Mouse (Mus musculus): ENCODE results near the gene St7.

DNA sequence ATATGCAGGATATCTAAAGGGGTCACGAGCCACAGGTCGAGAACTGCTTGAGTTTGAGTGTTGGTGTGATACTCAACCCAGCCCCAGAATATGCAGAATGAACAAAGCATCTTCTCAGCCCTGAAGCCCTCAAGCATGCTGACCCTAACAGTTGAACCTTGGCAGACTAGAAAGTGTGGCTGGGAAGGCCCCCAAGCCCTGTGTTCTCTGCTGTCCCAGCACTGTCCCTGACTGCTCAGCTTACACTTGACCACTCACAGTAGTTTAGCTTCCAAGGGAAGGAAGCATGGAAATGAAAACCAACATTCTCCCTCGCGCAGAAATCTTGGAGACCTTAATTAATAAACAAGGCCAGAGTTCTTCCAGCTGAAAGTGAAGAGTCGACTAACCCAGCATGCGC is 219.6 kb downstream of the St7 start:
- TF ChIP-seq CTCF (conservative IDR thresholded peaks at IDR 0.05; ENCODE audit: insufficient read depth, insufficient read length, low read depth, low read length), result no peak
- no peak for TF ChIP-seq POLR2A (IDR thresholded peaks at IDR 0.05; ENCODE audit: low read depth, low read length)

All from kidney, adult 2 months (tissue).